Mouse (Mus musculus): Measurements from ENCODE around the gene Lmo2.
A peak's percentile ranks its signal among the peaks of the same experiment; 100 is the strongest.

Lmo2 gene

DNA sequence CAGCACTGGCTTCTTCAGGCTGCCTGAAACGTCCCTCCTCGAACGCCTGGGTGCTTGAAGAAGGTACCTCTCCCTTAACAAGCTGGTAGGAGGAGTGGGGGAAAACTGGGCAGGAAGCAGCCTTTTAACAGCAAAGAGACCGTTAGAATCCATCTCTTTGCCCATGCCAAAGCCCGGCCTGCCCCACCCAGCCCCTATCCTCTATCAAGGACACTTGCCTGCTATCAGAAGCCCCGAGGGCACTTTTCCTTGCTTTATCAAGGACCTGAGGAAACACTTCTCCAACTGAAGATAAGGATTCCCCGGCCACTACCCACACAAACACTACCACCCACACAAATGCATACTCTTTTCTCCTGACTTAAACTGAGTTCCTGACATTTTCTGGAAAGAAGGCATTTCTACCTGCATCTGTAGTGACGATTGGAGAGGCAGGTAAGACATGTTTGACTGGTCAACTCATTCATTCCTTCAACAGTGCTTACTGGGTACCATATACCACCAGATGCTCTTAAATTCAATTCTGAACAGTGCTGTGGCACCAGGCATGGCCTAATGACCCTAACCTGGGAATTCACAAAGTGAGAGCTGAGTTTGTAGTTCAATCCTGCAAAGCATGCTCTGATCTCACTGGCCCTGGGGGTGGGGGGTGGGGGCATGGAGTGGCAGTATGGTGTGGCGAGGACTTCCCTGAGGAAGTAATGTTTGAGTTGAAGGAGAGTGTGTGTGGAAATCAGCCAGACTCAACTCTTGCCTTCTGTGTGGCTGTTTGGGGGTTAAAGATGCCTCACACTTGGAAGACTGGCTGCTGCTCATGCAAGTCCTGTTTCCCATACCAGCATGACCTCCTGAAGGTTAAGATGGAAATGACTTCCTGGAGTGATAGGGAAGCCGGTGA lies at the start of gene Lmo2:
Gene Lmo2 (plus strand): TSS at position 338 of the 898 bp plus-strand sequence.
- no peak for DNase-seq (ENCODE audit: low spot score)

DNA sequence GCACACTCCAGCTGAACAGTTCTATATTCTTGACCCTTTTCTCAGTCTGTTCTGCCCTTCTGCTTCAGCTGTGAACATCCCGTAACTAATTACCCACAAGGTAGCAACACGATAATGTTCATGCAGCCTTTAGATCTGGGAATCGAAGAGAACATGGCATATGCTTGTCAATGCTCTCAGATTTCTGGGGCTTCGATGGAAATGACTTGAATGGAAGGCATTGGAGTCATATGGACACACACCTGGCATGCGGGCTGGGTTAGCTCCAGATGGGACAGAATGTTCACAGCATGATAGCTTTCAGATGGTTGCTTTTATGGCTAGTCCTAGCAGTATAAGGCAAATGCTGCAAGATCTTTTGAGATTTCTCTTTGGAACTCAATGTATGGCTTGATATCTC lies 47.2 kb upstream of the Lmo2 start:
- DNase-seq (ENCODE audit: low spot score): no peak

DNA sequence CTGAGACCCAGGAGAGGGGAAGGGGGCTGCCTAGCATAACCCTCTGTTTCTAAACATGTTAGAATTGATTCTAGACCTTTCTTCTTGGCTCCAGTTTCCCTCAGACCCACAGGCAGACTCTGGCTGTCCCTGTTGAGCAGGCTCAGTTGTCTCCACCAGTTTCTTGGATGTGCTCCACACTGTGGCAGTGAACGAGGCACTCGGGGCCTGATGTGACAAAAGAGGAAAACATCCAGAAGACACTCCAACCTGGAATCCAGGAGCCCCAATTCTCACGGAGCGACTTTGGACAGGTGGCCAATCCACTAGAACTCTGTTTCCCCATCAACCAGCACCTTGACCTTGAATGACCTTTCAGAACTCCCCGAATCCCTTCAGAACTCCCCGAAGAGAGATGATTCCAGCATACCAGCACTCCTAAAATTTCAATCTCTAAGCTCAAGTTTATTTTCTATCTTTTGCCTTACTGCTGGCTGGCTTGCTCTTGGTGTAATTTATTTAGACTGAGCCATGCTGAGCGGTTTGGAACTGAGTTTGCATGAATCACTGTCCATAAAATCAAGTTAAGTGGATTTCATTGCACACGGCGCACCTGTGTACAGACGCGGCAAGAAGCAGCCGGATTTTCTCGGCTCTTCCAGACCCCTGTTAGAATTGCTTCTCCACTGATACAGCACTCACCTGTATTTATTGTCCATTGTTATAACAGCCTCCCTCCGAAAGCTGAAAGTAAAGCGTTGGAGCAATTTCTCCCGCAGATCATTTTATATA lies 45.1 kb upstream of the Lmo2 start:
- no peak for DNase-seq (ENCODE audit: low spot score)

DNA sequence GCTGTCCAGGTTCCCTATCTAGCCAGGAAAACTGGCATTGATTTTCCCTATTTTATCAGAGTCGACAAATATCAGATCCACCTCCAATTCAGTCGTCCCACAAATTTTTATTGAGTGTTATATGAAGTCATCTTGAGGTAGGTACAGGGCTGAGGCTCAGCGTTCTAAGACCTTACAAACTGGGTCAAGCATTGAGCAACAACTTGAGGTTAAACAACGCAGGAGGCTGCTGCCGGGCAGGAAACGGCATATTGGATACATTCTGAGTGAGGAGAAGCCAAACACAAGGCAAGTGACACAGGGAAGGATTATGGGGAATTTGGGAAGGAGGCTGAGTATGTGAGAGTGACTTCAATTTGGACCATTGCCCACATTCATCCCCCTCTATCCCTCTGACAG lies 44.5 kb upstream of the Lmo2 start:
- DNase-seq (ENCODE audit: low spot score): no peak

DNA sequence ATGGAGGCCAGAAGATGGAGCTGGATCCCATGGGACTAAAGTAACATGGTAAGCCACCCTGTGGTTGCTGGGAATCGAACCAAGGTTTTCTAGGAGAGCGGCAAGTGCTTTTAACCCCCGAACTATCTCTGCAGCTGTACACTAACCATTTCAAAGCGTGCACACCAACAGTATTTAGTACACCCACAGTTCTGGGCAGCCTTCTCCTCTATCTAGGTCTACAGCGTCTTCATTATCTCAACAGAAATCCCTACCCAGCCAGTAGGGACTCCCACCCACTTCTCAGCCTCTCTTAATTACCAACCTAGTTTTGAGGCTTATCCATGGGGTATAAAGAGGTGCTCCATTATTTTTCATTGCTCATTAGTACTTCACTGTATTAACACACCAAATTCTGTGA lies 41.7 kb upstream of the Lmo2 start:
- no peak for DNase-seq (ENCODE audit: low spot score)

DNA sequence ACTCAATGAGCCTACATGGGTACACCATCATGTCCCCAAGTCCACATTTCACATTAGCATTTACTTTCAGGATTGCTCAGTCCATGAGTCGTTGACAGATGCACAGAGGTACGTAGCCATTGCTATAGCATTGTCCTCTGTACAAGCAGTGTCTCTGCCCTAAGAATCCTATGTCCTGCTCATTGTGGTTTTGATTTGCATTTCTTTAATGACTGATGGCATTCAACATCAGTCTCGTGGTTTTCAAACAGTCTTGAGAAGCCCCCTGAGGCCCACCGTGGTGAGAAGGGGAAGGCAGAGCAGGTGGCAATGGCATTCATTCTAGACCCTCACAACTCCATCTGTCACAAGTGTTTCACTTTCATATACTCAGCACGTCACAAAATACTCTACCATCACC lies 40.4 kb upstream of the Lmo2 start:
- DNase-seq (ENCODE audit: low spot score): no peak

DNA sequence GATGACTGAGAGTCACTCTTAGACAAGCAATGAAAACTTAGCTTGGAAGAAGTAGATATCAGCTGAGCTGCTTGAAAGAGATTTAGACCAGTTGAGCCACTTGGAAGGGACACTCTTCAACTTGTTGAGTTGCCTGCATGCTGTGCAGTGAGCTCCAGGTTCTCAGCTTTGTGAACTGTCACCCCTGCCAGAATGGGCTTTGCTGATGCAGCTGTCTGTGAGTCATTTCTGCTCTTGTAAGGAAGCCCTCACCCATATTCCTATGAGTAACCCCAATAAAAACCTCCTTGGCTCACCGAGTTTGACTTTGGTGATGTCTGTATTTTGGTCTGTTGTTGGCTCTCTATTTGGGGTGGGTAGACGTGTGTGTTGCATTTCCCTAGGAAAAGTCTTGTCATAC lies 39.4 kb upstream of the Lmo2 start:
- DNase-seq (ENCODE audit: low spot score): no peak

DNA sequence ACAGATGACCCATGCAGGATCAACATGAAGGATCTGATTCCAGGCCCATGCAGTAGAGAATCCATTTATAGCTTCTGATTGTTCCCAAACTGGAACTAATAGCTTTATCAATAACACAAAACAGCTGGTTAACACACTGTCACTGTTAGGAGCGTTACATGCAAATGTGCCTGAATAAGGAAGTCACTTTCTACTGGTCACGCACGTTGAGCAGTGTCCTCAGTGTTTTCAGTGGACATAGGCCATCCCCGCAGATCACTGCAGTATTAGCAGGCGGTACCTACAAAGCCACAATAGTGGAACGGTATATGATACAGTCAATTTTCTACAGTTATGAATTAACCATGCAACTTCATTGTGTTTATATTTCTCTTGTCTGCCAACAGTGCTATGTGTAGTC lies 38.3 kb upstream of the Lmo2 start:
- DNase-seq (ENCODE audit: low spot score): no peak

DNA sequence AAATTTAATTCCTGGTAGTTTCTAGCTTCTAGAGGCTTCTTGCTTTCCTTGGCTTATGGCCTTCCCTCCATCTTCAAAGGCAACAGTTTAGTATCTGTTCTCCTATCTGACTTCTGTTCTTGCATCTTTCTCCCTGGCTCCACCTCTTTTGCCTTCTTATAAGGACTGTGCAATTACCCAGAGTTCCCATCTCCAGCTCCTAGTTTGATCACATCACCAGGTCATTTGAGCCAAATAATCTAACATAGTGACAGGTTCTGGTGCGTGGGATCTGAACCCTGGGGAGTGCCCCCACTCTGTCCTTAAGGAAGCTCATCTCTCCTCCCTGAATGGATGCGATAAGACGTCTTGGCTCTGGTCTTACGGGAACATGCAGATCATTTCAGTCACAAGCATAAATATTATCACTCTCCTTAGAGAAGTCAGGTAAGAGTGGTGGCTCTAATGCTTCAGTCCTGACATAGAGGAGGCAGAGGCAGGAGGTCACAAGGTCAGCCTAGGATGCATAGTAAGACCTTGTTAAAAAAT lies 31.1 kb upstream of the Lmo2 start:
- no peak for DNase-seq (ENCODE audit: low spot score)

DNA sequence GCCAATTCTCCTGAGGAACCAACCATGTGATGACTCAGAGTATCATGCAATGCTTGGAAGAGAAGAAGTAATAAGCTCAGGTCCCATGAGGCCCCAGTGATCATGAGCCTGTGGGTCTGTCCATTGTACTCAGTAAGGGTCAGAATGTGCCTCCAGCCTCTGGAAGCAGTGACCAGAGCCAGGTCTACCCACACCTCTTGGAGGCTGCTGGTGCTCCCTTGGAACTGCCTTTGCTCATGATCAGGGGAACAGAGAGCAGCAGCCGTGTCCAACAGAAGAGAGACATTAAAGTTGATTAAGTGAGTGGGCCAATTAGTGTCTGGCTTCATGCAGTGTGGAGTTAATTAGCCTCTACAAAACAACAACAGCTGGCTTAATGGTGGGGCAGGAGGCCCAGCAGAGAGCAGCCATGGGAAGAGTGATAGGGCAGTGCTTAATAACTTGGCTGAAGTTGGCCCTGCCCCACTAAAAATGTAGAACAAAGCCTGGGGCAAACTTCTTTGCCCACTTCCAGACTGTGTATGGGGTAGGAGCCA lies 30.1 kb upstream of the Lmo2 start:
- peak; percentile 62 for DNase-seq (ENCODE audit: low spot score)

DNA sequence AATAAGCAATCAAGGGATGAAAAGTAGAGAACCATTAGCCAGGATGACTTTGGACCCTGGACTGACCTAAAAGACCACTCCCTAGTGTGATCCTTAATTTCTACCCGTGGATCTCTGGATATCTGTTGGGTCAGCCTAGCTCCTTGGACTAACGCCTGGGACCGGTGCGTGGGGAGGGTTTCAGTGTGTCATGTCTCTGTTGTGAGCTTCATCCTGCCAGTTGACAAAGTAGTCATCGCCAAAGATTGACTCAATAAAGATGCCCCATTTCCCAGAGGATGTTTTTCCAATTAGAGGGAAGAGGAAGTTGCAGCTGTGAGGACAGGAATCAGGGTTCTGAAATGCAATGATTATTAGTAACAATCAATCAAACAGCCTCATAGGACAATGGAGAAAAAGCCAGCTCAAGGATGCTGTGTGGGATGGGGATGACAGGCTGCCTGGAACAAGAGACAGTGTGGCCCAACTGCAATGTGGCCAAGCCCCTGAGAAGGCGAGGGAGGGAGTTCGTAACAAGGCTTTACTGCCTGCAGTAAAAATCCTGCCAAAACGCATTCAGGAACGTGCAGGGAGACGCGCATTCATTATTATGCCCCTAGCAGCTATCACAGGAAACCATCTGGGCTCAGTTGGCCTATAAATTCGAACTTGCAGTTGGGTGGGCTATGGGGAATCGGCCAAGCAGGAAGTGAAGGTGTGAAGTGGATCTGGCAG lies 27.3 kb upstream of the Lmo2 start:
- peak; percentile 12 for DNase-seq (ENCODE audit: low spot score)

DNA sequence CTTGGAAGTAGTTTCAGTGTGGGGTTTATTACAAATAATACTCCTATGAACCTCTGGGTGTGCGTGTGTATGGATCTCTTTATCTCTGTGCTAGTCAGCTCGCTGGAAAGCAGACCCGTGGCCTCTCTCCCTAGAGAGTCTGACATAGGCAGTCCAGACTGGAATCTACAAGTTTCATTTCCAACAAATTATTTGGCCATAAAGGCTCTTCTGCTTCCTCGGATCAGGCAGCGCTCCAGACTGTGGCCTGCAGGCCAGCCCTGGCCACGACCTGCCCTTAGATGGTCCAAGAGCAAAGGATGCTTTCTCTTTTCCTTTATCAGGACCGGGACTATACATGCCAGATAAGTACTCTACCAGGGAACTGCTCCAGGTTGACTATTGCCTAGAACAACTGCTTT lies 26.3 kb upstream of the Lmo2 start:
- DNase-seq (ENCODE audit: low spot score): no peak

DNA sequence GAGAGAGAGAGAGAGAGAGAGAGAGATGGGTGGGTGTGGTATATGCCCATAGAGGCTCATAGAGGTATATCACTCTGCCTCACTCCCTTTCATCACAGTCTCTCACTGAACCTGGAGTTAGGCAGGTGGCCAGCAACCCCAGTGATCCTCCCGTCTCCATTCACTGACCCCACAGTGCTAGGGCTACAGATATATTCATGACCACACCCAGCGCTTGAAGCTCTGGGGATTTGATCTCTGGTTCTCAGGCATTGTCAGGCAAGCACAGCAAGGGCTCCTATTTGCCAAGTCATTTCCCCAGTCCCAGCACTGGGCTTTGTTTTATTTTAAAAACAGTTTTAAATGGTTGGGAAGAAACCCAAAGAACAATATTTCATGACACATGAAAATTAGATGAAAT lies 25.8 kb upstream of the Lmo2 start:
- DNase-seq (ENCODE audit: low spot score): no peak

DNA sequence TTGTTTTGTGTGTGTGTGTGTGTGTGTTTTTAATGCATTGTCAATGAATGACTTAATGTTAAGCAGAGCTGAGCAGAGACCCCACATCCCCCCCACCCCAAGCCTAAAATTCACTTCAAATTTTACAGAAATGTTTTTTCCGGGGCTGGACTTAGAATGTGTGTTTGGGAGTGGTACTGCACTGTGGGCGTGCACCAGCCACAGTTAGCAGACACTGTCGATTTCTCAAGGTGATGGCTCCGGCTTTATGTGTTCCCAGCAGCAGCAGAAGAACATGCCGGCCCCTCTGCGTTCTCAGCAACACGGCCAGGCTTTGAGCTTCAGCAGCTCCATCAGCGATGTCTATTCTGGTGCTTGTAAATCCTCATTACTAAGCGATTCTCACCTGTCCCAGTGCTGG lies 25.3 kb upstream of the Lmo2 start:
- no peak for DNase-seq (ENCODE audit: low spot score)

DNA sequence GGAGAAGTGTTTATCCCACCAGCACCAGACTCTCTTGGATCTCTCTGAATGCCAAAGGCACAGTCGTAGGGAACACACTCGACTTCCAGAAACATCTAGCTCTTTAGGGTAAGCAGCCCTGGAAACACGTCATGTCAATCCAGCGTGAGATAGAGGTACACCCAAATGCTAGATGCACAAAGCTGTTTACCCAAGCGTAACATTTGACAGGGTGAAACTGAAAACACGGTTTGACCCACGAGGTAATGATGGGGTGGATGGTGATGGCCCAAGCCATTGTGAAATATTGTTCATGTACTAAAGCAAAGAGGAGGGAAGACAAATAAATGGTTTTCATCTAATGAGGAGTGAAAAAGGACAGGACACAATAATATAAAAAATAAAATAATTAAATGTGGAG lies 23.5 kb upstream of the Lmo2 start:
- DNase-seq (ENCODE audit: low spot score): peak; percentile 25

DNA sequence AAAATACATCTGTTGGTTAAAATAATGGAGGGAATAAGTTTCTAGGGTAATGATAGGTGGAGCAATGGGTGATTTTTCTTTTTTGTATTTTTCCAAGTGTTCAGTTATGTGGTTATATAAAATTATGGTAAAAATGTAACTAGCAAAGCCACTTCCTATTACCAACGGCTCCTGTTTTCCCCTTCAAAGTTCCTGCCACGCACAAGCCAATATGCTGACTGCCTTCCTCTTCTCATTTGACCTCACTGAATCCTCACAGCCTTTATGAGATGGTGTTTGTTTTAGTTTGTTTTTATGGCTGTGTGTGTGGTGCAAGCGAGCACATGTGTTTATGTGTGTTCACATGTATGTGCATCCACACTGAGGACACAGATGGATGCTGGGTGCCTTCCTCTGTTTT lies 23.1 kb upstream of the Lmo2 start:
- DNase-seq (ENCODE audit: low spot score): no peak

DNA sequence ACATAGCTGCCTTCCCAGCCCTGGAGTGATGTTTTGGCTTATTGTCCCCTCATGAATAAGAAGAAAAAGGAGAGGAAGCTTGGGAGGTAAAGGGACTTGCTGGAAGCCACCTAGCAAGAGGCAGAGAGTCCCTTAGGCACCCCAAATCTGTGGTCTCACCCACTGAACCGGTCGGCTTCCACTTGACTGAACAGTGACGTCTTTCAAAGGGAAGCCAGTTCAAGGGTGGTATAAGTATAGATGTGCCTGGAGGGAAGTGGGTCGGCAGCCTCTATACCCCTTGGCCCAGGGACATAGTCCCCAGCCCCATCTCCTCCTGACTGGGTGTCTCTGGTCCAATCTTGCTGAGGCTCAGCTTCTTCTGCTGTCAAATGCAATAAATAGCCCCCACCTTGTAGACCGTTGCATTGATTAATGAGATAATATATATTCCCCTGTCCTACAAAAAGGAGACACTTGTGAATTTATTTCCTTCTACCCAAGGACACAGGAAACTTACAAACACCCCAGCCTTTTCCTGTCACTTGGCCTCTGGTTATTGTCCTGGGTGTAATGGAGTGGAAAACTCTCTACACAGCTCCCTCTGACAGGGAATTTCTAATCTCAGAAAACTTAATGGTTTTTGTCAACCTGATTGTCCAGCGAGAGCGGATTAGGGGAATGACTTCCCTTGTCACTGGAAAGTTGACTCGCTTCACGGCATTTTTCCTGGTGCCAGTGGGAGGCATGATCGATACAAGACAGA lies 21.9 kb upstream of the Lmo2 start:
- peak; percentile 53 for DNase-seq (ENCODE audit: low spot score)

DNA sequence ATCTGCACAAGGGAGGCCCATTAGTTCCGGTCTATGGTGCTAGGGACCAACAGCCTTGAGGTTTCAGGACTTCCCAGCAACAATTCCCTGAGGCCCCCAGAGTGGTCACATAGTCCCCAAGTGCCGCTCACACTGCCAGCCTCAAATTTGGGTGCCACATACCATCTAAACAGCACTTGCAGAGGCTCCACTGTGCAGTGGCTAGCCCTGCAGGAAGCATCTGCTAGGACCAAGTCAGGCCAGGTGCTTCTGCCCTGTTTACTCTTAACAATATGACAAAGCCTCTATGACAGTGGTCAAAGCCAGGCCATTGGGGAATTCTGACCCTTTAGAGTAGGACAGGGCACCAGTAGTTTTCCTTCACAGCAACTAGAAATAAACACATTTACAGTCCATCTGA lies 21.1 kb upstream of the Lmo2 start:
- no peak for DNase-seq (ENCODE audit: low spot score)

DNA sequence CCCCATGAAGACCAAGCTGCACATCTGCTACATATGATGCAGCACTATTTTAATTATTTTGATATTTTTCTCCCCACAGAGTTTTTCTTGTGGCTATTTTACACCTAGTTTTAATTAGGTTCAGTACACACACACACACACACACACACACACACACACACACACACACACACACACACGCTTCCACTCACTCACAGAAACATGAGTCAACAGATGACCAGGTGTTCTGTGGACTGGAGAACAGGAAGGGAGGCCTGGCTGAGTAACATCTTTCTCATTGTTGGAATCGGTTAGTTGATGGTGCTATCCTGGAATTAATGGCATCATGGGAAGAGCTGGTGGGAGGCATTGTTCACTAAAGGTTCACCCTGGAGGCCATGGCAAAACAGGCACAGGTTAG lies 20.1 kb upstream of the Lmo2 start:
- no peak for DNase-seq (ENCODE audit: low spot score)

DNA sequence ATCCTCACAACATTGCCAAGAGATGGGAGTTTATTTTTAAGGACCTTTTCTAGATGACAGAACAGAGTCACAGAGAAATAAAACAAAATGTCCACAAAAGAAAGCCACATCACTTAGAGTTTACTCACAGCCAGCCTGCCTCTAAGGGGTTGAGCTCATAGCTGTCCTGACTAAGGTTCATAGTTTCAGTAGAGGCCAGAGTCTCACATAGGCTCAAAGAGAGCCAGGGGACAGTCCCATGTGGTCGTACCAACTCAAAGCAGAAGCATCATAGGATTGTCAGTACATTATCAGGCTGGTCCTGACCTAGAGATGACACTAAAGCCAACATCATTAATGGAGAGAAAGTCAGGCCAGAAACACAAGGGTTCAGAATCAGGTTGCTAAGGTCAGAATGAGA lies 19.2 kb upstream of the Lmo2 start:
- DNase-seq (ENCODE audit: low spot score): no peak

DNA sequence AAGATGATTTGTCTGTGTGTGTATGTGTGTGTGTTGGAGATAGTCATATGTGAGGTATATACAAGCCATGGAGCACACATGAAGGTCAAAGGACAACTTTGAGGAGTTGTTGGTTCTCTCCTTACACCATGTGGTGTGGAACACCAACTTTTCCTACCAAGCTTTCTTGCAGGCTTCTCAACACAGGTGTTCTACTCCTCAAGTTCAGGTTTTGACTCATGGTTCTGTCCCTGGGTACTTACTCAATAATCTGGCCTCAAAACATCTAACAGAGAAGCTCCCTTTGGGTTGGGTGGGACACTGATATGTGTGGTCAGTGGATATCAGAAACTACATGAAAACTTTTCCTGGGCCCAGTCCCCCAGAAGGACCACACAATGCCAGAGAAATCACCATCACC lies 18.8 kb upstream of the Lmo2 start:
- no peak for DNase-seq (ENCODE audit: low spot score)

DNA sequence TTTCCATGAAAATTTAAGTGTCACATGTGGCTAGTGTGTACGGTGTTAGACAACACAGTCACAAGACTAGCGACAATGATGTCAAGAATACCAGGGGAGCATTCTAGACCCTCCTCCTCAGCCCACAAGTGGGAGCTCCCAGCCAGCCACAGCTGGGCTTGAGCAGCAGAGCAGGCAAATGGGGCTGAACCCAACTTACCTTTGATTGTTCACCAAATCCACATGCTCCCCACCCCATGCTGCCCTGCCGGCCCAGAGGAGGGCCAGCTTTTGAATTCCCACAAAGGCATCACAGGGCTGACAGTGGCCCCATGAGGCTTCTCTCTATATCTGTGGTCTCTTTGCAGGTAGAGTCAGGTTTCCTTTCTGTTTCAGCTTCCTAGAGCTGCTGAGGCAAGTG lies 16.7 kb upstream of the Lmo2 start:
- no peak for DNase-seq (ENCODE audit: low spot score)
